Mouse (Mus musculus): ENCODE measurements around the gene 4930562C15Rik.

GRCm38 (mm10) chr16:4915931-4916330, 80.7 kb downstream of the 4930562C15Rik start:
- no peak for TF ChIP-seq CTCF (IDR thresholded peaks at IDR 0.05; ENCODE audit: borderline replicate concordance, insufficient read depth, low read length)
- TF ChIP-seq POLR2A (IDR thresholded peaks at IDR 0.05; ENCODE audit: low read depth, low read length), result no peak
